Mouse (Mus musculus): ENCODE measurements around the gene Aup1. TPM values are rescaled to one million over a fixed set of nuclear protein-coding genes. Genes with fewer than 3 reads are reported as not detected.

Gene Aup1
- polyA plus RNA-seq, 1 experiment from 2014 or later = 169 TPM

- no peak overlapping the region for H3K27ac ChIP-seq
- no peaks in the 10 kb centered on the region for H3K9me3 ChIP-seq (replicated peaks)
- peaks cover 55% of the 10 kb centered on the region for H3K27me3 ChIP-seq (ENCODE audit: low read depth, poor library complexity, severe bottlenecking)
- no peak overlapping the region for H3K4me3 ChIP-seq
- peaks cover 27% of the 10 kb centered on the region for H3K4me1 ChIP-seq
- no peak for DNase-seq (ENCODE audit: low spot score)
- H3K36me3 ChIP-seq = peaks cover 29% of the 10 kb centered on the region
- WGBS = 84% methylated on average over 2 of the region's 2 CpGs
These were observed 4.4 kb downstream of the Aup1 start for GRCm38 (mm10) chr6:83058725-83059124.

DNA sequence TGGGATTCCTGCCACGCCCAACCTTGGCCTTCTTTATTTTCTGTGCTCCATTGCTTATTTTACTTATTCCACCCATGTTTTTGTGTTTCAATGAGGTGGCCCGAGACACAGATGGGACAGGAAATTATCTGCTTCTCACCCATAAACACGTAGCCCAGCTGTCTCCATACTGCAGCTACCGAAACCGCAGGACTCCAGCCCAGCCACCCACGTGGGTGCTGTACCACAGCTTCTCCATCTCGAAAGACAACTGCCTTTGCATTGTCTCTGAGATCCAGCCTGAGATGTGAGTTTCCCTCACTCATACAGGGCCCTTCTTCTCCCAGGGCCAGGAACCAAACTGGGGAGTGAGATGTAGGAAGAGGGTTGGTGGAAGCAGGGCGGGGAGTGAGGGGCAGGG, 11.7 kb downstream of the Aup1 start:
- H3K4me3 ChIP-seq = no peak overlapping the region
- H3K27me3 ChIP-seq (ENCODE audit: low read depth, poor library complexity, severe bottlenecking) = peaks cover 100% of the 10 kb centered on the region
- no peaks in the 10 kb centered on the region for H3K36me3 ChIP-seq
- 46% methylated on average over 8 of the region's 8 CpGs for WGBS
- peaks cover 29% of the 10 kb centered on the region for H3K4me1 ChIP-seq
- H3K27ac ChIP-seq = no peak overlapping the region
- no peaks in the 10 kb centered on the region for H3K9me3 ChIP-seq (replicated peaks)
- DNase-seq (ENCODE audit: low spot score) = no peak

GRCm38 (mm10) chr6:83066441-83066840, 12.1 kb downstream of the Aup1 start:
- no peak for DNase-seq (ENCODE audit: low spot score)
- H3K9me3 ChIP-seq (replicated peaks) = no peaks in the 10 kb centered on the region
- no peak overlapping the region for H3K27ac ChIP-seq
- peaks cover 100% of the 10 kb centered on the region for H3K27me3 ChIP-seq (ENCODE audit: low read depth, poor library complexity, severe bottlenecking)
- peaks cover 33% of the 10 kb centered on the region for H3K4me1 ChIP-seq
- 23% methylated on average over 6 of the region's 6 CpGs for WGBS
- H3K36me3 ChIP-seq = no peaks in the 10 kb centered on the region
- no peak overlapping the region for H3K4me3 ChIP-seq

- Histone ChIP-seq H3K27ac (no peak overlapping the region), H3K9me3 (replicated peaks) (no peaks in the 10 kb centered on the region), H3K4me1 (peaks cover 35% of the 10 kb centered on the region), H3K27me3 (ENCODE audit: low read depth, poor library complexity, severe bottlenecking) (peaks cover 100% of the 10 kb centered on the region), H3K4me3 (peak overlapping the region; percentile 44; the same call in 1 of the 2 replicates), H3K36me3 (no peaks in the 10 kb centered on the region)
- 4% methylated on average over 8 of the region's 8 CpGs for WGBS
- DNase-seq (ENCODE audit: low spot score) = no peak
These were observed 13.9 kb downstream of the Aup1 start for GRCm38 (mm10) chr6:83068221-83068620.

GRCm38 (mm10) chr6:83068706-83069487, 14.6 kb downstream of the Aup1 start:
- H3K4me1 ChIP-seq = peaks cover 35% of the 10 kb centered on the region
- peak; percentile 69 for DNase-seq (ENCODE audit: low spot score)
- 1% methylated on average over 81 of the region's 81 CpGs for WGBS

DNA sequence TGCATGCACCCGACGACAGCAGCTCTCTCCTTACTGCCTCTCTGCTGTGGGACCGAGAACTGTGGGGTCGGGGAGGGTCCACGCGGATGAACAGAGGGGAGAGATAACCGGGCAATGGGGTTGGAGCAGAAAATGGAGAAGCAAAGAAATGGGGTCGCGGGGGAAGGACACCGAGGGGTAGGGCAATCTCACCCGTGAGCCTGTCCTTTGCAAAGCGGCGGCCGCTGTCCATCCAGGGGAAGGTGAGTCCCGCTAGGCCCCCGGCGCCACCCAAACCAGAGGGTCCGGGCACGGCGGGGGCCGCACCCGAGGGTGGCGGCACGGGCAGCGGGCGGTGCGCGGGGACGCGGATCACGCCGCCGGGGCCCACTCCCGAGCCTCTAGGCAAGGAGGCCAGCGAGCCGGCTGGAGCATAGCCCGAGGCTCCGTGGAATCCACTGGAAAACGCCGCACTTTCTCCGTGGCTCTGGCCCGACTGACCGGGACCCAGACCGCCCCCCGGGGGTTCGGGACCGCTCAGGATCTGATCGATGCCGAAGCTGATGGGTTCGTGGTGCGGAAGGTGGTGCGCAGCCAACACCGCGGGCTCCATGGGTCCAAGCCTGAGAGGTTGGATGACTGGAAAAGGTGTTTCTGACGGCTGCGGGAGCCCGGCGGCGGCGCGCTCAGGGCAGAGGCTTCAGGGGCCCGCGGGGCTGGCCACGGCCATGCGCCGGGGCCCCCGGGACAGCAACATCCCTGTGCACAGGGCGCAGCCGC, 15.3 kb downstream of the Aup1 start:
- Histone ChIP-seq H3K27me3 (ENCODE audit: low read depth, poor library complexity, severe bottlenecking) (peaks cover 100% of the 10 kb centered on the region), H3K4me1 (peaks cover 35% of the 10 kb centered on the region), H3K9me3 (replicated peaks) (no peaks in the 10 kb centered on the region), H3K36me3 (no peaks in the 10 kb centered on the region), H3K4me3 (peak overlapping the region; percentile 44), H3K27ac (0 out of 2 replicates have a peak overlapping the region, but pooled peaks have one; percentile 11)
- peak; percentile 68 for DNase-seq (ENCODE audit: low spot score)
- WGBS = 1% methylated on average over 69 of the region's 69 CpGs

More at GRCm38 (mm10) chr6:83068706-83069487, 14.6 kb downstream of the Aup1 start:
- no peaks in the 10 kb centered on the region for H3K9me3 ChIP-seq (replicated peaks)
- no peaks in the 10 kb centered on the region for H3K36me3 ChIP-seq
- peak overlapping the region; percentile 44 for H3K4me3 ChIP-seq
- H3K27ac ChIP-seq = no peak overlapping the region
- peaks cover 100% of the 10 kb centered on the region for H3K27me3 ChIP-seq (ENCODE audit: low read depth, poor library complexity, severe bottlenecking)

DNA sequence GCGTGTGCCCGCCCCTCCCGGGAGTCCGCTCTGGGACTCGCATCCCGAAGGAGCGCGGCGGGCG, 15.8 kb downstream of the Aup1 start, which contains the start of gene Tlx2:
Gene Tlx2, minus strand, starts transcription at position 47 of the 64 bp plus-strand sequence.
- Histone ChIP-seq H3K4me1 (peaks cover 35% of the 10 kb centered on the region), H3K36me3 (no peaks in the 10 kb centered on the region), H3K27me3 (ENCODE audit: low read depth, poor library complexity, severe bottlenecking) (peaks cover 100% of the 10 kb centered on the region), H3K4me3 (peak within 1 kb of the TSS; percentile 44), H3K27ac (0 out of 2 replicates have a peak within 1 kb of the TSS, but pooled peaks have one; percentile 27), H3K9me3 (replicated peaks) (no peaks in the 10 kb centered on the region)
- under 1% methylated on average over 10 of the region's 10 CpGs for WGBS
- DNase-seq (ENCODE audit: low spot score) = no peak

- Histone ChIP-seq H3K36me3 (no peaks in the 10 kb centered on the region), H3K27ac (0 out of 2 replicates have a peak overlapping the region, but pooled peaks have one; percentile 27), H3K27me3 (ENCODE audit: low read depth, poor library complexity, severe bottlenecking) (peaks cover 100% of the 10 kb centered on the region), H3K9me3 (replicated peaks) (no peaks in the 10 kb centered on the region), H3K4me3 (peak overlapping the region; percentile 44), H3K4me1 (peaks cover 35% of the 10 kb centered on the region)
- under 1% methylated on average over 51 of the region's 58 CpGs for WGBS
- peak; percentile 79 for DNase-seq (ENCODE audit: low spot score)
These were observed 16.2 kb downstream of the Aup1 start for GRCm38 (mm10) chr6:83070311-83071219.

GRCm38 (mm10) chr6:83071220-83071619, 16.9 kb downstream of the Aup1 start:
- Histone ChIP-seq H3K4me3 (peak overlapping the region; percentile 44), H3K36me3 (no peaks in the 10 kb centered on the region), H3K4me1 (peaks cover 35% of the 10 kb centered on the region), H3K27me3 (ENCODE audit: low read depth, poor library complexity, severe bottlenecking) (peaks cover 100% of the 10 kb centered on the region), H3K27ac (0 out of 2 replicates have a peak overlapping the region, but pooled peaks have one; percentile 27), H3K9me3 (replicated peaks) (no peaks in the 10 kb centered on the region)
- WGBS = 1% methylated on average over 24 of the region's 24 CpGs
- no peak for DNase-seq (ENCODE audit: low spot score)

GRCm38 (mm10) chr6:83074979-83075378, 20.7 kb downstream of the Aup1 start:
- H3K9me3 ChIP-seq (replicated peaks) = no peaks in the 10 kb centered on the region
- WGBS = 30% methylated on average over 2 of the region's 2 CpGs
- H3K36me3 ChIP-seq = peaks cover 6% of the 10 kb centered on the region
- no peak for DNase-seq (ENCODE audit: low spot score)
- H3K4me3 ChIP-seq = no peak overlapping the region
- H3K27me3 ChIP-seq (ENCODE audit: low read depth, poor library complexity, severe bottlenecking) = peaks cover 71% of the 10 kb centered on the region
- H3K27ac ChIP-seq = no peak overlapping the region
- peaks cover 42% of the 10 kb centered on the region for H3K4me1 ChIP-seq

DNA sequence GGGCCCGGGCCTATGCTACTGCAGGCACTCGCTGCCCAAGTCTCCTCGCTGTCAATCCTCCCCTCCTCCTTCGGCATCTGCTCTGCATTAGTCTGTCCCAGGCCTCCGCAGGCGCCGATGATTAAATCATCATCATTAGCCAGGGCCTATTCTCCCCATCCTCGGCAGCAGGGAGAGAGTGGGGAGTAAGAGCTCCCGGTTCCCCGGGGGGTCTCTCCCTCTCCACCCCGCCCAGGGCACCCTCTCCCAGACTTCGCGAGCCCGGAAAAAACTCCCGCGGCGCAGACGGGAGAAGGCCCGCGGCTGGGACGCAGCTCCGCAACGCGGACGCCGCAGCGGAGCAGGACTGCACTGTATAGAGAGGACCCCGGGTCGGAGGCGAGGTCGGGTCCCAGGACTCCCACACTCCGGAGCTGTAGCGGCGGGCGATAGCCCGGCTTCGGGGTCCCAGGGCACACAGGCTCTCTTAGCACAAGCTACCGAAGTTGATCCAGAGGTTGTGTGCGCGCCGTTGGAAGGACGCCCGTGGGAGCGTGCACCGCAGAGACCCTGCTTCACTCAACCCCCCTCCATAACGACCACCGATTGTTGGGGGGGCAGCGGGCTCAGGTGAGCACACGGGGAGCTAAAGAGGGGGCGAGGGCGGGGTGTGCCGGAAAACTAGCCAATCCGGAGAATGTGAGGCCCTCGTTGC, 23.5 kb downstream of the Aup1 start, which contains the start of gene Pcgf1:
Gene Pcgf1, plus strand, starts transcription at position 240 of the 694 bp plus-strand sequence.
- H3K27ac ChIP-seq = peak within 1 kb of the TSS; percentile 96
- H3K9me3 ChIP-seq (replicated peaks) = no peaks in the 10 kb centered on the region
- peak; percentile 74 for DNase-seq (ENCODE audit: low spot score)
- under 1% methylated on average over 54 of the region's 54 CpGs for WGBS
- H3K36me3 ChIP-seq = peaks cover 33% of the 10 kb centered on the region
- H3K27me3 ChIP-seq (ENCODE audit: low read depth, poor library complexity, severe bottlenecking) = peaks cover 55% of the 10 kb centered on the region
- peaks cover 29% of the 10 kb centered on the region for H3K4me1 ChIP-seq
- peak within 1 kb of the TSS; percentile 85 for H3K4me3 ChIP-seq

DNA sequence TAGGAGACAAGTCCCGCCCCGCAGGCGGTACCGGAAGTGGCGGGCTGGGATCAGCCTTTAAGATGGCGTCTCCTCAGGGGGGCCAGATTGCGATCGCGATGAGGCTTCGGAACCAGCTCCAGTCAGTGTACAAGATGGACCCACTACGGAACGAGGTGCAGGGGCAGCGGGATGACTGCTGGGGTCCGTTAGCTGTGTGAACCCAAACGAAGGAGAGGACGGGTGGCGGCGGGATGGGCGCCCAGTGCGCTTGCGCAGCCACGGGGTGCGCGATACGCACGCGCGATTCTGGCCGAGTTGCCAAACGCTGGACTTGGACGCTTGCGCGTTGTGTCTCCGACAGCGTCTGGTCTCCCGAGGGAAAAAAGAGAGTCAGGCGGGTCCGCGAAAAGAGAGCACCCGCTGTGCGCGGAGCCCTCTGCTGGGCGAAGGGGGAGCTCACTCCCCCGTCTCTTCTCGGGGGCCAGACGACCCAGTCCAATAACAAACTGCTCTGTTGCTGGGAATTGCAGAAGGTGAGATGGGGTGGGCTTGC, 24.1 kb downstream of the Aup1 start:
- Histone ChIP-seq H3K4me3 (peak overlapping the region; percentile 85), H3K27me3 (ENCODE audit: low read depth, poor library complexity, severe bottlenecking) (peaks cover 55% of the 10 kb centered on the region), H3K36me3 (peaks cover 34% of the 10 kb centered on the region), H3K4me1 (peaks cover 34% of the 10 kb centered on the region), H3K27ac (peak overlapping the region; percentile 96), H3K9me3 (replicated peaks) (no peaks in the 10 kb centered on the region)
- under 1% methylated on average over 46 of the region's 46 CpGs for WGBS
- peak; percentile 100 for DNase-seq (ENCODE audit: low spot score)
